ENCODE assay signal across 20 mouse cellular contexts in genomic region chr6:126398641-126399040, GRCm38 (mm10).
DNase-seq lines count a peak whose midpoint lies in the region; ATAC-seq and TF ChIP-seq lines count a peak whose summit lies in the region.
"Had no signal": no experiment of that assay in that cellular context is flagged by ENCODE, and none has a peak within 500 bp of the region (broad histone marks: within the 10 kb centered on the region; RNA-seq: fewer than 3 reads in every experiment).

No protein-coding gene starts in this region.

- H3K27me3 ChIP-seq in lung, embryonic 14.5 days (ENCODE audit: insufficient read depth, low read length): peaks cover 4% of the 10 kb centered on the region; the same call in 1 of the 2 replicates
- H3K27me3 ChIP-seq in intestine, postnatal 0 days (replicated peaks; ENCODE audit: control insufficient read depth, insufficient read depth, low read length): no peaks in the 10 kb centered on the region
- H3K27me3 ChIP-seq: limb, embryonic 12.5 days; neural tube, embryonic 15.5 days had no signal

- no peak overlapping the region for H3K4me3 ChIP-seq in lung, embryonic 14.5 days (ENCODE audit: low read depth, low read length)
- no peak overlapping the region for H3K4me3 ChIP-seq in lung, adult 2 months (replicated peaks; ENCODE audit: extremely low read depth, low read depth, low read length)
- no peak overlapping the region for H3K4me3 ChIP-seq in intestine, postnatal 0 days (ENCODE audit: low read depth, low read length)
- H3K4me3 ChIP-seq: forebrain, embryonic 10.5 days; limb, embryonic 12.5 days; neural tube, embryonic 15.5 days had no signal

- no peak overlapping the region for H3K27ac ChIP-seq in lung, embryonic 14.5 days (ENCODE audit: low read depth)
- no peak overlapping the region for H3K27ac ChIP-seq in intestine, postnatal 0 days (ENCODE audit: low read depth, low read length)
- H3K27ac ChIP-seq: forebrain, embryonic 10.5 days; limb, embryonic 12.5 days; neural tube, embryonic 15.5 days had no signal

- 39% methylated on average over 2 of the region's 2 CpGs for WGBS in lung, embryonic 14.5 days
- 66% methylated on average over 2 of the region's 2 CpGs for WGBS in lung, adult 2 months
- WGBS in intestine, postnatal 0 days: 48% methylated on average over 2 of the region's 2 CpGs

- no peak for TF ChIP-seq CTCF in lung, embryonic 14.5 days (IDR thresholded peaks at IDR 0.05; ENCODE audit: low read depth)
- TF ChIP-seq CTCF in lung, adult 2 months (IDR thresholded peaks at IDR 0.05; ENCODE audit: insufficient read depth, low read length): no peak
- TF ChIP-seq CTCF in intestine, postnatal 0 days (IDR thresholded peaks at IDR 0.05; ENCODE audit: low read depth): no peak

- H3K4me2 ChIP-seq in lung, embryonic 14.5 days: no peak overlapping the region
- no peak overlapping the region for H3K4me2 ChIP-seq in intestine, postnatal 0 days (replicated peaks; ENCODE audit: low read depth)
- H3K4me2 ChIP-seq: limb, embryonic 12.5 days; liver, embryonic 11.5 days; neural tube, embryonic 15.5 days had no signal

- no peak for TF ChIP-seq POLR2A in lung, adult 2 months (IDR thresholded peaks at IDR 0.05; ENCODE audit: borderline replicate concordance, extremely low read depth, low read depth, low read length)

- no peaks in the 10 kb centered on the region for H3K36me3 ChIP-seq in lung, embryonic 14.5 days (ENCODE audit: insufficient read depth)
- H3K36me3 ChIP-seq in intestine, postnatal 0 days (ENCODE audit: control insufficient read depth, insufficient read depth): no peaks in the 10 kb centered on the region
- H3K36me3 ChIP-seq: forebrain, embryonic 10.5 days; limb, embryonic 12.5 days; neural tube, embryonic 15.5 days had no signal

- no peaks in the 10 kb centered on the region for H3K9me3 ChIP-seq in lung, embryonic 14.5 days (ENCODE audit: low read depth, low read length)
- H3K9me3 ChIP-seq in intestine, postnatal 0 days (ENCODE audit: control insufficient read depth): no peaks in the 10 kb centered on the region
- H3K9me3 ChIP-seq: forebrain, embryonic 10.5 days; limb, embryonic 12.5 days; neural tube, embryonic 15.5 days had no signal

- peak; percentile 30 for DNase-seq in lung, embryonic 14.5 days
- no peak for DNase-seq in lung, adult 2 months
- DNase-seq in kidney, adult 9 months: peak; percentile 48
- DNase-seq in kidney, postnatal 10 days: peak; percentile 61
- DNase-seq in retina, postnatal 1 day: peak; percentile 90
- no peak for DNase-seq in left cerebral cortex, adult 11 months (ENCODE audit: low spot score)
- DNase-seq: adrenal gland, adult 8-10 months; cerebellum, adult 18-20 months; cerebellum, postnatal 14 days; heart, postnatal 4 days; lung, adult 18-20 months; right cerebral cortex, postnatal 25 days; spleen, adult 18-20 months had no signal

- no peak overlapping the region for H3K9ac ChIP-seq in lung, embryonic 14.5 days
- no peak overlapping the region for H3K9ac ChIP-seq in intestine, postnatal 0 days (ENCODE audit: low read depth, low read length)
- H3K9ac ChIP-seq: limb, embryonic 12.5 days; neural tube, embryonic 15.5 days had no signal

- no peaks in the 10 kb centered on the region for H3K4me1 ChIP-seq in lung, embryonic 14.5 days (ENCODE audit: insufficient read depth)
- H3K4me1 ChIP-seq in lung, adult 2 months (ENCODE audit: control insufficient read depth, insufficient read depth, low read length): peaks cover 4% of the 10 kb centered on the region; the same call in 1 of the 2 replicates
- H3K4me1 ChIP-seq in intestine, postnatal 0 days (replicated peaks; ENCODE audit: control insufficient read depth, insufficient read depth, low read length): no peaks in the 10 kb centered on the region

- no peak for ATAC-seq in lung, embryonic 14.5 days (ENCODE audit: insufficient read depth)
- ATAC-seq in intestine, postnatal 0 days: no peak
- ATAC-seq: activated CD4-positive, CD25-positive, alpha-beta regulatory T cell, adult 4 months; midbrain, embryonic 16.5 days had no signal

Comparison
In these comparisons a context has a peak if more than half of its experiments do, and no peak if none do; other contexts are left out.
1. DNase-seq: peak in lung, embryonic 14.5 days (single experiment), kidney, adult 9 months (single experiment), kidney, postnatal 10 days (single experiment) and retina, postnatal 1 day (single experiment); none in lung, adult 2 months (single experiment) and left cerebral cortex, adult 11 months (single experiment).